Mouse (Mus musculus): ENCODE results near the gene Gm49388.

DNA sequence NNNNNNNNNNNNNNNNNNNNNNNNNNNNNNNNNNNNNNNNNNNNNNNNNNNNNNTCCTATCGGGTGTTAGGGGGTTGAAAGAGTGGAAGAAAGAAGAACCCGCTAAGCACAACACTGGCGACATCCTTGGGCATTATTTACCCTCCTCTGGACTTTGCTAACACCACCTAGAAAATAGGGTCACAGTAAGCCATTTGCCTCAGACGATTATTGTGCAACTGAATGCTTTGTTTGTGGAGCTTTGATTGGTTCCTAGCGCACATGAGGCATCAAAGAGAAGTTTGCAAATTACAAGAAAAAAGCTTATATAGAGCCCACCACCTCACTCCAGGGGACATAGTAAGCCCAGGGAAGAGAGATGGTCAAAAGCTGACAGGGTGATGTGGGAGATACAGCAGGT is 23.4 kb downstream of the Gm49388 start:
- TF ChIP-seq CTCF (IDR thresholded peaks at IDR 0.05; ENCODE audit: low read depth, low read length) (no peak), POLR2A (IDR thresholded peaks at IDR 0.05; ENCODE audit: insufficient read depth, low read length) (no peak), EP300 (IDR thresholded peaks at IDR 0.05; ENCODE audit: insufficient read depth, low read depth, low read length) (no peak)
